Mouse (Mus musculus) leukemia stem cell, adult 10-12 weeks (primary cell): ENCODE measurements around the gene Ipo13. TPM values are rescaled to one million over a fixed set of nuclear protein-coding genes. Genes with fewer than 3 reads are reported as not detected.

Experiments
- polyA plus RNA-seq: library from polyadenylated mRNA; stranded (reverse); fragments of >175 nt; gene quantifications from 2 replicates; pipeline ENCODE4 v1.2.3, GENCODE M21; 2012; ENCODE audit warnings: low replicate concordance

The Ipo13 gene
- 16.8 and 36.7 TPM in 2 replicates for polyA plus RNA-seq

GRCm38 (mm10) chr4:117914591-117915442 lies at the start of gene Ipo13:
Gene Ipo13 (minus strand): TSS chr4:117914999.

GRCm38 (mm10) chr4:117929391-117929881 lies 14.6 kb upstream of the Ipo13 start, which contains the start of gene Artn:
Gene Artn (minus strand): TSS chr4:117929763.

GRCm38 (mm10) chr4:117891738-117892161 lies 23.0 kb downstream of the Ipo13 start, which contains the start of gene Dph2:
Gene Dph2 (minus strand): TSS chr4:117892032.

GRCm38 (mm10) chr4:117887133-117887532 lies 27.7 kb downstream of the Ipo13 start, which contains the start of gene Atp6v0b:
Gene Atp6v0b (minus strand): TSS chr4:117887333.

GRCm38 (mm10) chr4:117882701-117883691 lies 31.8 kb downstream of the Ipo13 start, which contains the start of gene B4galt2:
Gene B4galt2 (minus strand): TSS chr4:117883487.

GRCm38 (mm10) chr4:117872471-117872886 lies 42.3 kb downstream of the Ipo13 start, which contains the start of gene Ccdc24:
Gene Ccdc24 (minus strand): TSS chr4:117872557.

Other genes with a start within 250 kb of the Ipo13 start
- gene Dmap1, start 232.7 kb downstream of the Ipo13 start, polyA plus RNA-seq: 18.0 and 21.7 TPM in 2 replicates
- not detected in 2 replicates for gene Gm12845, start 190.6 kb downstream of the Ipo13 start, polyA plus RNA-seq
- not detected in 2 replicates for gene Klf17, start 149.4 kb downstream of the Ipo13 start, polyA plus RNA-seq
- gene Slc6a9, start 80.5 kb downstream of the Ipo13 start, polyA plus RNA-seq: 113 and 202 TPM in 2 replicates
- gene Ccdc24, start 42.4 kb downstream of the Ipo13 start, polyA plus RNA-seq: 0.11 TPM in 1 of 2 replicates, not detected in the other
- 0.57 and 2.7 TPM in 2 replicates for gene B4galt2, start 31.5 kb downstream of the Ipo13 start, polyA plus RNA-seq
- 59.5 and 456 TPM in 2 replicates for gene Atp6v0b, start 27.7 kb downstream of the Ipo13 start, polyA plus RNA-seq
- gene Dph2, start 23.0 kb downstream of the Ipo13 start, polyA plus RNA-seq: 11.8 and 31.2 TPM in 2 replicates
- 5.9 and 17.9 TPM in 2 replicates for gene Artn, start 14.8 kb upstream of the Ipo13 start, polyA plus RNA-seq
- 21.6 and 35.8 TPM in 2 replicates for gene St3gal3, start 219.9 kb upstream of the Ipo13 start, polyA plus RNA-seq